Mouse (Mus musculus) liver, embryonic 12.5 days (tissue): ENCODE measurements around the gene Syt3. TPM values are rescaled to one million over a fixed set of nuclear protein-coding genes. Genes with fewer than 3 reads are reported as not detected.
A peak's percentile ranks its signal among the peaks of the same experiment; 100 is the strongest.

ENCODE experiments used
- ATAC-seq: fragments of 200-750 bp; cut with Nextera tagmentation; 2 replicates; pipeline ENCODE4 v1.8.0; 2017; ENCODE audit warnings: moderate number of reproducible peaks, mild to moderate bottlenecking, moderate library complexity
- H3K27ac ChIP-seq: fragments of 300-500 bp; sonication (generic); 2 replicates; pipeline ENCODE4 v1.5.1; 2016; ENCODE audit warnings: mild to moderate bottlenecking
- H3K27me3 ChIP-seq: fragments of 300-500 bp; sonication (generic); replicated peaks from 2 replicates; pipeline ENCODE4 v1.6.1; 2016; ENCODE audit warnings: mild to moderate bottlenecking, moderate library complexity
- H3K36me3 ChIP-seq: fragments of 300-500 bp; sonication (generic); 2 replicates; pipeline ENCODE4 v1.6.1; 2016; ENCODE audit warnings: mild to moderate bottlenecking, moderate library complexity
- H3K4me1 ChIP-seq: fragments of 300-500 bp; sonication (generic); 2 replicates; pipeline ENCODE4 v1.6.1; 2016
- H3K4me2 ChIP-seq: fragments of 300-500 bp; sonication (generic); 2 replicates; pipeline ENCODE4 v1.6.1; 2016; ENCODE audit warnings: mild to moderate bottlenecking, moderate library complexity
- H3K4me3 ChIP-seq: fragments of 300-500 bp; sonication (generic); 2 replicates; pipeline ENCODE4 v1.5.1; 2016; ENCODE audit warnings: mild to moderate bottlenecking, moderate library complexity
- H3K9ac ChIP-seq: fragments of 300-500 bp; sonication (generic); 2 replicates; pipeline ENCODE4 v1.6.1; 2016; ENCODE audit warnings: mild to moderate bottlenecking, moderate library complexity
- H3K9me3 ChIP-seq: fragments of 300-500 bp; sonication (generic); replicated peaks from 2 replicates; pipeline ENCODE4 v1.6.1; 2016; ENCODE audit warnings: mild to moderate bottlenecking, moderate library complexity
- WGBS: fragments of 180-500 bp; shearing (Covaris S2); methylation state at CpG from one replicate; pipeline ENCODE4 v1.1.7; 2016; ENCODE audit not compliant: insufficient replicate concordance; 5-methylcytosine and 5-hydroxymethylcytosine counted together
- polyA plus RNA-seq: library from polyadenylated mRNA; unstranded; fragments of >200 nt; fragmentation: Nextera tagmentation; extraction: Ambion mirVana; gene quantifications from 2 replicates; pipeline ENCODE4 v1.2.1, GENCODE M21; 2016

The Syt3 gene
- polyA plus RNA-seq, 1 experiment from 2014 or later: 0.05 TPM

DNA sequence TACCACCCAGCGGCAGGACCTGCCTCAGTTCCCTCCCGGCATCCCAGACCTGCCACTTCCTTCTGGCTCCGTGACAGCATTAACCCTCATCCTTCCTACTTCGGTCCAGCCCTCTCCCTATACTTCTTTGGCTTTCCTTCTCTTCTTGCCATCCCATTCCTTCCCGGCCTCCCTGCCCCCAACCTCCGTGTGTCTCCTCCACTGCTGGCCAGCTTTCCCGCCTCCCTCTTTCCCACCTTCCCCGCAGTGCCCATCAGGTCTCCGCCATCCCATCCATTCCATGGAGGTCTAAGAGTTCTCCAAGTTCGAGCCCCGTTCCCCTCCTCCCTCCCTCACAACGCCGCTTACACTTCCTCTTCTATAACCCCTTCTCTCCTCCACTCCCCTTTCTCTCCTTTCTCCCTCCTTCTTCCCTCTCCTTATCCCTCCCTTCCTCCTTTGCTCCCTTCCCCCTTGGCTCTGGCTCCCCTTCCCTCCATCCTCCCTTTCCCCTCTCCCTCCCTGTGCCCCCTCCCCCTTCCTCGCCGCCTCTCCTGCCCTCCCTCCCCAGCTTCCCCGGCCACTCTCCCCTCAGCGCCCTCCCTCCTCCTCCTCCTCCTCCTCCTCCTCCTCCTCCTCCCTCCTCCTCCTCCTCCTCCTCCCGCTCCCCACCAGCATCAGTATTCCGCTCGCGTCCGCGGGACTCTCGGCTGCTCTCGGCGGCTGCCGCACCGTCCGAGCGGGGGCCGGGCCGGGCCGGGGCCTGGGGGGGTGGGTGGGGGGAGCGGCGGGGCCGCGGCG is 44.5 kb downstream of the Syt3 start:
- Histone ChIP-seq H3K27me3 (peaks cover 88% of the 10 kb centered on the region), H3K4me2 (peak overlapping the region; percentile 56), H3K9ac (no peak overlapping the region), H3K9me3 (no peaks in the 10 kb centered on the region), H3K36me3 (no peaks in the 10 kb centered on the region), H3K4me3 (peak overlapping the region; percentile 38; the same call in 1 of the 2 replicates), H3K27ac (no peak overlapping the region), H3K4me1 (peaks cover 18% of the 10 kb centered on the region)
- no peak for ATAC-seq
- WGBS: 5% methylated on average over 16 of the region's 38 CpGs

DNA sequence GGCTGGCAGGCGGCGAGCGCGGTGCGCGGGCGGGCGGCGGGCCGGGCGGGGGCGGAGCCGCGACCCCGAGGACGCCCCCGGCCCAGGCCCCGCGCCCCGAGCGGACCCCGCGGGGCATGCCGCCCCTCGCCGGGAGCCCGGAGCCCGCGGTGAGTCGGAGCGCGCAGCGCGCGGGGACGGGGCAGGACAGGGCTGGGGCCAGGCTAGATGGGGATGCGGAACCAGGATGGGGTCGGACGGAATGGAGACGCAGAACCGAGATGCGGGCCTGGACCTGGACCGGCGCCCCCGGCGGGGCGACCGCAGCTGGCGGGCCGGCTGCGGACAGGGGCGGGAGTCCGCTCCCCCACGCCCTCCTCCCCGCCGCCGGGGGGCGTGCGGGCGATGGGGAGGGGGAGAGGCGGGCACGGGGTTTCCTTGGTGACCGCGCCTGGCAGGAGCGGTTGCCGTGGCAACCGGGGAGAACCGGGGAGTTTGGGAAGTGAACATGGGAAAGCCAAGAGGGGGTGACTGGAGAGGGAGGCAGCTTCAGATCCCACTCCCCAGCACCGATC is 45.1 kb downstream of the Syt3 start, which contains the start of gene Lrrc4b:
Gene Lrrc4b, plus strand, starts transcription at position 51 of the 554 bp plus-strand sequence.
- peaks cover 89% of the 10 kb centered on the region for H3K27me3 ChIP-seq
- H3K4me1 ChIP-seq: peaks cover 22% of the 10 kb centered on the region
- no peak for ATAC-seq
- H3K27ac ChIP-seq: no peak within 1 kb of the TSS
- 2% methylated on average over 55 of the region's 69 CpGs for WGBS
- H3K9me3 ChIP-seq: no peaks in the 10 kb centered on the region
- H3K36me3 ChIP-seq: no peaks in the 10 kb centered on the region
- H3K9ac ChIP-seq: no peak within 1 kb of the TSS
- peak within 1 kb of the TSS; percentile 56 for H3K4me2 ChIP-seq
- peak within 1 kb of the TSS; percentile 38 for H3K4me3 ChIP-seq

DNA sequence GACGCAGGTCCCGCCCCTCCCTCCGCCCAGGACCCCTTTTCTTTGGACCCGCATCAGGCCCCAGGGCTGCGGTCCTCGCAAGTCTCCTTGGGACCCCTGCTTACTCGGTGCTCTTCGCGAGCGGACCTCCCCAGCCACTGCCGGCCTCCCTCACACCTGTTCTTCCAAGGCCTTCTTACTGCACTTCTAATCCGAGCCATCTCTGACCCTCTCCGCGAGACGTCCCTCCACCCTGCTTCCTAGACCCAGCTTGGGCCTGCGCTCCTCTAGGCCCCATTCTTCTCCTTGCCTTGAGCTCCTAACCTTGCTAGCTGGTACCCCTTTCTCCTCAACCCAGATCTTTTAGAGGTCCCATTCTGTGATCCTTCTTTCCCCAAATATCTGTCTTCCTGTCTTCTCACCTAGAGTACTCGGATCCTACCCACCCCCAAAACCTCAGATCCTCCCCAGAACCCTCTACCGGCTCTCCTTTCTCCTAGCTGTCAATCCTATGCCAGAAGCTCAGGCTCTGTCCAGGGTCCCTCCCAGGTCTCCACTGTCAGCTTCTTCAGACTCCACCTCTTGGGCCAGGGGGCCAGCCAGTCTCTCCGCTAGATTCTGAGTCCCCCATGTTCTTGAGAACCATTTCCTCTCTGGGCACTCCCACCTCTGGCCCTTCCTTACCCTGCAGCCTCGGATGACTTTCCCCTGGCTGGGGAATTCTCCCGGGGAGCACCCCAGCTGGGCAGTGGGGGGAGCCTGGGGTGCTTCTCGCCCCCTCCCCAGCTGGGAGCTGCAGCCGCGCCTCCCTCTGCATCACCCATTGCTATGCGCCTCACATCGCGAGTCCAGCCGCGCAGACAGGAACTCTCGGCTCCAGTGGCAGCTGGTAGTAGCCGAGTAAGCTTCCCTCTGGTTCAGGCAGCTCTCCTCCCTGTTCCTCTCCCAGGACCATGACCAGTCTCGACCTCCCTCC is 45.9 kb downstream of the Syt3 start:
- Histone ChIP-seq H3K36me3 (no peaks in the 10 kb centered on the region), H3K4me3 (peak overlapping the region; percentile 38), H3K27ac (no peak overlapping the region), H3K9ac (no peak overlapping the region), H3K4me1 (peaks cover 22% of the 10 kb centered on the region), H3K27me3 (peaks cover 94% of the 10 kb centered on the region), H3K9me3 (no peaks in the 10 kb centered on the region), H3K4me2 (peak overlapping the region; percentile 56; the same call in 1 of the 2 replicates)
- no peak for ATAC-seq
- 5% methylated on average over 26 of the region's 32 CpGs for WGBS

DNA sequence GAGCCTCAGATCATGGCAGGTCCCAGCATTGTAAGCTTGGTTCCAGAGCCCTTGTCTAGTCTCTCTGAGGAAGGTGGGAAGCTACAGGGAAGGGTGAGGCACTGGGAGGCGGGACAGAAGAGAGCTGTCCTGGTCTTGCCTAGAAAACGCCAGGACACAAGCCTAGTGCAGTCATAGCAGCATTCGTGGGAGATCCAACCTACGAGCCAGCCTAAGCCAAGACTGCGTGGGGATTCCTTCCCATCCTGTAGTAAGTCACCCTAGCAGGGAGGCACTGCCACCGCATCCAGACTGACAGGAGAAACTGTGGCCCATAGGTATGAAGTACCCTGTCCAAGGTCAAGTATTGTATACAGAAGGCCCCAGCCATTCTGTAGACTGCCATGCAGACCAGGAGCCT is 48.6 kb downstream of the Syt3 start:
- H3K9me3 ChIP-seq: no peaks in the 10 kb centered on the region
- H3K27ac ChIP-seq: no peak overlapping the region
- WGBS: 63% methylated on average over 6 of the region's 6 CpGs
- no peak overlapping the region for H3K4me3 ChIP-seq
- H3K9ac ChIP-seq: no peak overlapping the region
- ATAC-seq: no peak
- H3K27me3 ChIP-seq: peaks cover 95% of the 10 kb centered on the region
- no peaks in the 10 kb centered on the region for H3K36me3 ChIP-seq
- peaks cover 40% of the 10 kb centered on the region for H3K4me1 ChIP-seq
- H3K4me2 ChIP-seq: no peak overlapping the region

DNA sequence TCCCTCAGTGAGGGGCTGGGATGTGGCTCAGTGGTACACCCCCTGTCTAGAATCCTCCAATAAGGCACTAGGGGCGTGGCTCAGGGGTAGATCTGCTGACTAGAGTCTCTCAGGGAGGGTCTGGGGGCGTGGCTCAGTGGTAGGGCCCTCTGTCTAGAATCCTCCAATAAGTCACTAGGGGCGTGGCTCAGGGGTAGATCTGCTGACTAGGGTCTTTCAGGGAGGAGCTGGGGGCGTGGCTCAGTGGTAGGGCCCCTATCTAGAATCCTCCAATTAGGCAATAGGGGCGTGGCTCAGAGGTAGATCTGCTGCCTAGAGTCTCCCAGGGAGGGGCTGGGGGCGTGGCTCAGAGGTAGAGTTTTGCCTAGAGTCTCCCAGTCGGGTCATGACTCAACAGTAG is 49.5 kb downstream of the Syt3 start:
- Histone ChIP-seq H3K9ac (no peak overlapping the region), H3K4me3 (no peak overlapping the region), H3K27me3 (peaks cover 95% of the 10 kb centered on the region), H3K4me2 (no peak overlapping the region), H3K9me3 (no peaks in the 10 kb centered on the region), H3K4me1 (peaks cover 40% of the 10 kb centered on the region), H3K36me3 (no peaks in the 10 kb centered on the region), H3K27ac (no peak overlapping the region)
- 1% methylated on average over 7 of the region's 7 CpGs for WGBS
- peak; percentile 88 for ATAC-seq

DNA sequence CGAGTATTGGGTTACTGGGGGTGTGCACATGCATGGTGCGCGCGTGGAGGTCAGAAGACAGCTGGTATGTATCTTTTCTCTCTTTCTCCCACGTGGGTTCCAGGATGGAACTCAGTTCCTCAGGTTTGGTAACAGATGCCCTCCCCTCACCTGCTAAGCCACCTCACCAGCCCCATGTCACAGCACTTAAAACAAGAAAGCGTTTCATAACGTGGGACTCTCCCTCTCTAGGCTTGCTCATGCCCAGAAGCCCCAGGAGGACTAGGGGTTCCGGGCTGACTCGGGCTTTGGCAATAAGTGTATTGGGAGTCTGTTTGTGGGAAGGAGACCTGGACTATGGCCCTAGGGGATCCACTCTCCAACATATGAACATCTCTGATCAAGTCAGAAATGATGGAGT is 50.2 kb downstream of the Syt3 start:
- Histone ChIP-seq H3K9ac (no peak overlapping the region), H3K36me3 (no peaks in the 10 kb centered on the region), H3K4me1 (peaks cover 38% of the 10 kb centered on the region), H3K9me3 (no peaks in the 10 kb centered on the region), H3K4me2 (no peak overlapping the region), H3K27ac (no peak overlapping the region), H3K4me3 (no peak overlapping the region), H3K27me3 (peaks cover 93% of the 10 kb centered on the region)
- WGBS: 64% methylated on average over 9 of the region's 9 CpGs
- no peak for ATAC-seq

DNA sequence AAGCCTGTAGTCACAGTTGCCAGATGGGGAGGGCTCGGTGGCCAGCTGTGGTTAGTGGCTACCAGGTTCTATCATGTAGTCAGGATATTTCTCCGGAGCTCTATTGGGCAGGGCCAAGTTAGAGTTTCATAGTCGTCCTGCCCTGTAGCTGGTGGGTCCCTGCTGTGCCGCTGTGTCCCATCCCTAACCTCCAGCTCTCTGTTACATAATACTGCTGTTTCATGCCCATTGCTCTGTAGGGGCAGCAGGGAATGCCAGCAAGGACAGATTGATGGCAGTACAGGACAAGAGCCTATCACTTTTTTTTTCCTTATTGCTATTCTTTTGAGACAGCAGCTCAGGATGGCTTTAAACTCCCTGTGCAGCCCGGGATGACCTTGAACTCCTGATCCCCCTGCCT is 51.9 kb downstream of the Syt3 start:
- no peak overlapping the region for H3K9ac ChIP-seq
- 52% methylated on average over 5 of the region's 5 CpGs for WGBS
- H3K4me3 ChIP-seq: no peak overlapping the region
- no peak overlapping the region for H3K4me2 ChIP-seq
- peaks cover 93% of the 10 kb centered on the region for H3K27me3 ChIP-seq
- ATAC-seq: no peak
- H3K36me3 ChIP-seq: no peaks in the 10 kb centered on the region
- no peak overlapping the region for H3K27ac ChIP-seq
- peaks cover 32% of the 10 kb centered on the region for H3K4me1 ChIP-seq
- no peaks in the 10 kb centered on the region for H3K9me3 ChIP-seq

DNA sequence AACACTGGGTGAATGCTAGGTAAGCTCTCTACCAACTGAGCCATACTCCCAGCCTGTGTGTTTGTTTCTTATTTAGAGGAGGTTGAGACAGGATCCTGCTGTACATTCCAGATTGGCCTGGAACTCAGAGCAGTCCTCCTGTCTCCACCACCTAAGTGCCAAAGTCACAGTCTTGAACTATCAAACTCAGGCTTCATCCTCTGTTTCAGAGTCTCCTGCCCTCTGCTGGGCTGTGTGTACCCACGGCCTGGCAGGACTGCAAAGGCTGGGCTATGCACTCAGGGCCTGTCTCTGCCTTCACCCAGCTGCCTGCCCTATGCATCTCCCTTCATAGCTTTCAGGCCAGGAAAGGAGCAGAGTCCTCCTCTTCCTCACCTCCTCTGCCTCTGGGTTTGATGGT is 52.4 kb downstream of the Syt3 start:
- no peak overlapping the region for H3K27ac ChIP-seq
- peaks cover 93% of the 10 kb centered on the region for H3K27me3 ChIP-seq
- H3K4me1 ChIP-seq: peaks cover 32% of the 10 kb centered on the region
- H3K36me3 ChIP-seq: no peaks in the 10 kb centered on the region
- H3K9ac ChIP-seq: no peak overlapping the region
- H3K4me2 ChIP-seq: no peak overlapping the region
- no peak for ATAC-seq
- 12% methylated on average over 1 of the region's 1 CpGs for WGBS
- no peaks in the 10 kb centered on the region for H3K9me3 ChIP-seq
- no peak overlapping the region for H3K4me3 ChIP-seq

DNA sequence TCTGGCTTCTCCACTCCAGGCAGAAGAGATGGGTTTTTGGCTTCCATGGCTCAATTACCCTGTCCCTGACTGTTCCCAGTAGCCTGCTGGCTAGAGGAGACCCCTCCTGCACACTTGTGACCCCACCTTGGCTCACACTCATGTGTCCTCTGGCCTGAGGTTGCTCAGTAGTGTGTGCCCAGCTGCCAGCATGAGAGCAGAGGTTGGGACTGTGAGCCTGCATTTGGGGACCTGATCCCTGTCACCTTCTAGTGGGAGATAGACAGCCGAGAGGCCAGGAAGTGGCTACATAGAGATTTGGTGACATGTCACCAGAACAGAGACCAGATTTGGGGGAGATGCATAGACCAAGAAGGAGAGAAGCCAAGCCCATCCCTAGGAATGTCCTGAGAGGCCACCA is 53.3 kb downstream of the Syt3 start:
- Histone ChIP-seq H3K9me3 (no peaks in the 10 kb centered on the region), H3K36me3 (no peaks in the 10 kb centered on the region), H3K27ac (no peak overlapping the region), H3K4me2 (no peak overlapping the region), H3K27me3 (peaks cover 93% of the 10 kb centered on the region), H3K4me1 (peaks cover 35% of the 10 kb centered on the region), H3K9ac (no peak overlapping the region), H3K4me3 (no peak overlapping the region)
- 55% methylated on average over 1 of the region's 1 CpGs for WGBS
- ATAC-seq: no peak

DNA sequence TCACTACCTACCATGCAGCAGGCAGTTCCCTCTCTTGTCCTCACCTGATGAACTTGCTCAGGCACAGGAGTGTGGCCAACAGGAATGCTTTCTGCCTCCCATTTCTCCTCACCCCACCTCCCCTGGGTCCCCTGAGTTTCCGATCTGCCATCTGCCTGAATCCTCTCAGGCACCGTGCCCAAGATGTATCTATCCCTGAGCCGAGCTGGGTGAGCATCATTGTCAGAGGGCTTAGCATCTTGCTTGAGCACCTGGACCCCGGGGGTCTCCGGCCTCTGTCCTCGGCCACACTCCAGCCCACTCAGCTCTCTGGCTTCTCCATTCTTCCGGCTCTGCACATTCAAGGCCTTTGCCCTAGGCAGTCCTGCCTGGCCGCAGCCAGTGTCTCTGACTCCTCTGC is 54.0 kb downstream of the Syt3 start:
- 63% methylated on average over 8 of the region's 8 CpGs for WGBS
- H3K27me3 ChIP-seq: peaks cover 95% of the 10 kb centered on the region

DNA sequence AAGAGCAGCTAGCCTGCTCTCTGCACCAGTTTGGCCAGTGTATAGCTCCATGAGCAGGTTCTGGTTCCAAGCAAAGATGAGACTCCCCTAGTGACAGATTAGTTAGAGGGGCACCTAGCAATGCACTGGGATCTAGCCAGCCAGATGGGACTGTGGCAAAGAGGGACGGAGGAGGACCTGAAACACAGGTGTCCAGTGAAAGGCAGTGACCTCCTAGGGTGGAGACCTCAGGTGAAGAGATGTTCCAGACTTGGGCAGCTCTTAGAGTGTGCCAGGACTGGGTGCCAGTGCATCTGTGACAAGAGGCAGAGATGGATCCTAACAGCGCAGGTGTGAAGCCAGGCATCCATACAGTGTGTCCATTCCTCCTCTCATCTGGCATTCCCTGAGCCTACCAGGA is 55.8 kb downstream of the Syt3 start:
- H3K27me3 ChIP-seq: peaks cover 97% of the 10 kb centered on the region
- no peak overlapping the region for H3K27ac ChIP-seq
- H3K36me3 ChIP-seq: no peaks in the 10 kb centered on the region
- H3K4me2 ChIP-seq: no peak overlapping the region
- 59% methylated on average over 2 of the region's 2 CpGs for WGBS
- no peak overlapping the region for H3K9ac ChIP-seq
- no peak for ATAC-seq
- peaks cover 25% of the 10 kb centered on the region for H3K4me1 ChIP-seq
- H3K9me3 ChIP-seq: no peaks in the 10 kb centered on the region
- H3K4me3 ChIP-seq: no peak overlapping the region

More for the DNA sequence above, 54.0 kb downstream of the Syt3 start:
- Histone ChIP-seq H3K36me3 (no peaks in the 10 kb centered on the region), H3K4me2 (no peak overlapping the region), H3K27ac (no peak overlapping the region), H3K9me3 (no peaks in the 10 kb centered on the region), H3K9ac (no peak overlapping the region), H3K4me3 (no peak overlapping the region), H3K4me1 (peaks cover 38% of the 10 kb centered on the region)
- no peak for ATAC-seq

DNA sequence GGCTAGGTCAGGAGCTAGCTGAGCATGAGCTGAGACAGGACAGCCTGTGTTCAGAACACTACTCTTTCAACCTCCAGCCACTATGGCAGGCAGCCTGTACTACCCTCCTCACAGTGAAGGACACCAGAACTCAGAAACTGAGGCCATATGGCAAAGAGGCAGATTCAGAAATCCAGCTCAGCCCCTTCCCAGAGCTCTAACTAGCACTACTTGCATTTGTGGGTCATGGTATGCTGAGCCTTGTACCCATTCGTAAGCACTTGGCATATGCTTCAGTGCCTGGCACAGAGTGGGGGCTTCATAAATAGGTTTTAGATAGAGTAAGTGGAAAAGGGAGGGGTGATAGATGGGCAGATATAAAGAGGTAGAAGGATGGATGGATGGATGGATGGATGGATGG is 56.6 kb downstream of the Syt3 start:
- Histone ChIP-seq H3K27me3 (peaks cover 97% of the 10 kb centered on the region), H3K4me1 (peaks cover 22% of the 10 kb centered on the region), H3K9me3 (no peaks in the 10 kb centered on the region), H3K4me3 (no peak overlapping the region), H3K36me3 (no peaks in the 10 kb centered on the region), H3K4me2 (no peak overlapping the region), H3K9ac (no peak overlapping the region), H3K27ac (no peak overlapping the region)
- no peak for ATAC-seq
- 73% methylated on average over 1 of the region's 1 CpGs for WGBS
